Mouse (Mus musculus): ENCODE measurements around the gene Pear1. TPM values are rescaled to one million over a fixed set of nuclear protein-coding genes. Genes with fewer than 3 reads are reported as not detected.
"Not testable (repeated sequence)": the region's sequence is repeated elsewhere in the genome, so short reads cannot be mapped to it uniquely, and the experiment has no call there.

Gene Pear1
- 29.4 and 32.4 TPM in 2 replicates for polyA plus RNA-seq (2015; fragmentation: Nextera tagmentation; extraction: Ambion mirVana)

DNA sequence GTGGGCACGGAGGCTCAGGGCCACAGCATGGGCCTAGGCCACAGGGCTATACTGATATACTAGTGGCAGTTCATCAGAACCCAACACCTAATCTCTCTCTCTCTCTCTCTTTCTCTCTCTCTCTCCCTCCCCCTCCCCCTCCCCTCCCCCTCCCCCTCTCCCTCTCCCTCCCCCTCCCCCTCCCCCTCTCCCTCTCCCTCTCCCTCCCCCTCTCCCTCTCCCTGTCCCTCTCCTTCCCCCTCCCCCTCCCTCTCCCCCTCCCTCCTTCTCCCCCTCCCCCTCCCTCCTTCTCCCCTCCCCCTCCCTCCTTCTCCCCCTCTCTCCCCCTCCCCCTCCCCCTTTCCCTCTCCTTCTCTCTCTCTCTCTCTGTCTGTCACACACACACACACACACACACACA is at the start of gene Pear1:
Gene Pear1 (minus strand): TSS at position 101 of the 400 bp plus-strand sequence.
- not testable (repeated sequence) for H3K36me3 ChIP-seq; H3K27ac ChIP-seq; H3K9me3 ChIP-seq; H3K4me3 ChIP-seq; H3K27me3 ChIP-seq; ATAC-seq (ENCODE audit: borderline replicate concordance, extremely low read depth, low FRiP score, low TSS enrichment); H3K9ac ChIP-seq; H3K4me2 ChIP-seq; H3K4me1 ChIP-seq
- WGBS, result 75% methylated on average over 1 of the region's 1 CpGs

DNA sequence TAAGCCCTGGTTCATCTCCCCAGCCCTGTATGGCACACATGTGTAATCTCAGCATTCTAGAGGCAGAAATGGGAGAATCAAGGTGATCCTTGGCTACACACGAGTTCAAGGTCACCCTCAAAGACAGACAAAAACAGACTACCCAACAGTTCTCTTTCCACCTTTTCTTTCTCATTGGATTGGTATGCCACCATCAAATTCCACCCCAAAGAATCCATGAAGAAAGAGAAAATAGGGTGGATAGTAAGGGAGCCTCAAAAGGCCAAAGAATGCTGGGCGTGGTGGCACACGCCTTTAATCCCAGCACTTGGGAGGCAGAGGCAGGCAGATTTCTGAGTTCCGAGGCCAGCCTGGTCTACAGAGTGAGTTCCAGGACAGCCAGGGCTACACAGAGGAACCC is 40.0 kb upstream of the Pear1 start:
- not testable (repeated sequence) for H3K27me3 ChIP-seq
- peaks cover 87% of the 10 kb centered on the region for H3K36me3 ChIP-seq

DNA sequence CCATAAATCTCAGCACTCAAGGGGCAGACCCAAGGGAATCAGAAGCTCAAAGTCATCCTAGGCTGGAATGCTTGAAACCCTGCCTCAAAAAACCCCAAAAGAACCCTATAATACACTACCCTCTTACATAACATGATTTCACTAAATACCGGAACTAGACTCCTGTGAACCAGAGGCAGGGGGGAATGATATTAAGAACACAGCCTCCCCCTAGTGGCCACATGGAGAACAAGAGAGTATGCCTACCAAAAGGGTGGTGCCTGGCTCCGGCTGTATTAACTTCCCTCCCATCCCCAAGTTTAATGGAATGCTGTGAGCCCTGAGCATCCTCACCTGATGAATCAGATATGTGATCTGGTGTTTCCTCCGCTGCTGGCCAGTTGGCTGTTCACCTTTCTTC is 35.7 kb upstream of the Pear1 start:
- 22% methylated on average over 3 of the region's 3 CpGs for WGBS
- Histone ChIP-seq H3K4me3 (no peak overlapping the region), H3K27me3 (no peaks in the 10 kb centered on the region), H3K4me2 (no peak overlapping the region), H3K9ac (no peak overlapping the region), H3K27ac (no peak overlapping the region), H3K36me3 (peaks cover 73% of the 10 kb centered on the region), H3K4me1 (peaks cover 14% of the 10 kb centered on the region), H3K9me3 (no peaks in the 10 kb centered on the region)
- ATAC-seq (ENCODE audit: borderline replicate concordance, extremely low read depth, low FRiP score, low TSS enrichment), result no peak

More for the DNA sequence above, 40.0 kb upstream of the Pear1 start:
- not testable (repeated sequence) for H3K4me2 ChIP-seq; H3K4me1 ChIP-seq; H3K9me3 ChIP-seq; ATAC-seq (ENCODE audit: borderline replicate concordance, extremely low read depth, low FRiP score, low TSS enrichment); H3K27ac ChIP-seq; H3K9ac ChIP-seq; H3K4me3 ChIP-seq
- 91% methylated on average over 4 of the region's 4 CpGs for WGBS

DNA sequence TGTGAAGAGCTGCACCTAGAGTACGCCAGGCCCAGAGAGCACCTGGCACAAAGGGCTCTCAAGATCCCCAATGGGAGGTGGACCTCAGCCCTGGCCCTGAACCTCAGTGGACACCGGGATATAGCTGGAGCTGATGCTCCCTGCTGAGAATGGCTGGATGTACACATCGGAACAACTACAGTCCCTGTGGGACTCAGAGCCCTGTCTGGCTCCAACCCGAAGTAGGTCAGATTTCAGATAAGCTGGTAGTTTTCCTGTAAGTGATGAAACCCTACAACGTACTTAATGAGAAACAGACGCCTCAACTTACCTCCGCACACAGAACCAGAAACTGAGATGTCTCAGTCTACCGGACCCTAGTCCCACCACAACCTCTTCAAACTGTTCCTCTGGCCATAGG is 33.6 kb upstream of the Pear1 start:
- no peaks in the 10 kb centered on the region for H3K9me3 ChIP-seq
- no peaks in the 10 kb centered on the region for H3K27me3 ChIP-seq
- H3K36me3 ChIP-seq, result peaks cover 57% of the 10 kb centered on the region
- no peak overlapping the region for H3K9ac ChIP-seq
- no peak for ATAC-seq (ENCODE audit: borderline replicate concordance, extremely low read depth, low FRiP score, low TSS enrichment)
- H3K4me2 ChIP-seq, result no peak overlapping the region
- no peak overlapping the region for H3K4me3 ChIP-seq
- no peak overlapping the region for H3K27ac ChIP-seq
- H3K4me1 ChIP-seq, result peaks cover 14% of the 10 kb centered on the region
- whole genome bisulfite sequencing, result 94% methylated on average over 8 of the region's 8 CpGs

DNA sequence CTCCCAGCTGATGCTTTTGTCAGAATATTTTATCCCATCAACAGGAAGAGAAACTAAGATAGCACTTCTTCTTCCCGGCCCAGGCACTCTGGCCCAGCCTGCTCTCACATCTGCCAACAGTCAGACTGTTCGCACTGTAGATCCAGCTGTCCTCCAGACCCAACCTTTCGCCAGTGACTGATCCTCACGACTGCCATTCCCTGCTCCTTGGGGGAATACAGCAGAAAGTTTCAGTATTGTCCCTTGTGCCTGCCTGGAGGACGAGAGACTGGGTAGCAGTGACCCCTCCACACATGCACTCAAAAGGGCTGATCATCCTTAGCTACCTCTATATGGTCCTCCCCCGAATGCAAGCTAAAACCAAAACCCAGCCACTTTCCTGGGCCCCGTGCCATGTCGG is 31.8 kb upstream of the Pear1 start:
- Histone ChIP-seq H3K36me3 (peaks cover 41% of the 10 kb centered on the region), H3K4me3 (no peak overlapping the region), H3K9ac (no peak overlapping the region), H3K27me3 (no peaks in the 10 kb centered on the region), H3K27ac (no peak overlapping the region), H3K4me1 (peaks cover 14% of the 10 kb centered on the region), H3K4me2 (no peak overlapping the region), H3K9me3 (no peaks in the 10 kb centered on the region)
- no peak for ATAC-seq (ENCODE audit: borderline replicate concordance, extremely low read depth, low FRiP score, low TSS enrichment)
- 62% methylated on average over 8 of the region's 8 CpGs for WGBS

DNA sequence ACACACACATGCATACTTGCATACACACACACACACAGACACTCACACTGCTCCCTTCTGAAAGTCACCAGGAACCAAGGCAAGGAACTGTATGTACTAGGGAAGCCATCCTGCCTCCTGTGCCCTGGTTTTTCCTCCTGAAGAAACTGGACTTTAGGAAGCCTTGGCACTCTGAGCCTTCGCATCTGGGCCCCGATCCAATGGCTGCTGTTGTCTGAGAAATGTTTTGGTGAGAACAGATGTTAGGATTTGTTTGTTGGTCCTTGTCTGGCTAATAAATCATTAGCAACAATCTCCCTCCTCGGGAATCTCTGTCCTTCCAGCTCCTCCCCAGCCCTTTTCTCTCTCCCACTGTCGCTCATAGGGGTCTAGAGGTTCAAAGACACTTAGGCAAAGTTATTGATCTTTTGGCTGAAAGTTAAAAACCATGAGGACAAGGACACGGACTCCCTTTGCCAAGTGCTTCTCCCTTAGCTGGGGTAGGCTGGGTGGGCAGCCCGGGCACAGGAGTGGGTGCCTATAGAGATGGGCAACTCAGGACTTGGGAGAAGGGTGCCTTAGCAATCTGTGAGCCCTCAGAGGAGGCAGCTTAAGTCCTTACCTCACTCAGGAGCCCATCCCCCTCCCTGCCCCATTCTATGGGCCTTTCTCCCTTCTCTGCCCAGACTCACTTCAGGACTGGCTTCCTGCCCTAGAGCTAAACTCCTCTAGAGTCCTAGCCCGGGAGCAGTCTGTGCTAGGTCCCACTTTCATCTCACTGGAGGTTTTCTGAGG is 30.9 kb upstream of the Pear1 start:
- WGBS, result 33% methylated on average over 7 of the region's 7 CpGs
- no peak overlapping the region for H3K4me2 ChIP-seq
- H3K9me3 ChIP-seq, result no peaks in the 10 kb centered on the region
- H3K36me3 ChIP-seq, result peaks cover 34% of the 10 kb centered on the region
- H3K27me3 ChIP-seq, result no peaks in the 10 kb centered on the region
- no peak overlapping the region for H3K9ac ChIP-seq
- no peak overlapping the region for H3K27ac ChIP-seq
- H3K4me1 ChIP-seq, result peaks cover 14% of the 10 kb centered on the region
- no peak overlapping the region for H3K4me3 ChIP-seq
- peak; percentile 7; the same call in 1 of the 2 replicates for ATAC-seq (ENCODE audit: borderline replicate concordance, extremely low read depth, low FRiP score, low TSS enrichment)

DNA sequence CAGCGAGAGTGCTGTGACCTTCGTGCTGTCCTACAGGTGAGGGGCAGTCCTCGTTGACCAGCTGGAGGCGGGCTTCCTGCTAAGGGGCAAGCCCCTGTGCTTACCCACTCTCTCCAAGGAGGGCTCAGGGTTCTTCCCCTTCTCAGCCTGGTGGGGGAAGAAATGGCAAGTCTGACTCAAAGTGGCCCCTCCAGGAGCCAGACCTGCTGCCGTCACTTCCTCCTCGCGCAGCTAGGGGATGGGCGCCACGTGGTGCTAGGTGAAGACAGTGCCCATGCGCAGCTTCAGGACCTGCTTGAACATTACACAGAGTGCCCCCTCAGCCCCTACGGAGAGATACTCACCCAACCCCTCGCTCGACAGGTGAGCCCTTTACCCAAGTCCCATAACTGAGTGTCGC is 25.0 kb upstream of the Pear1 start:
- no peaks in the 10 kb centered on the region for H3K4me1 ChIP-seq
- no peak overlapping the region for H3K4me2 ChIP-seq
- H3K4me3 ChIP-seq, result no peak overlapping the region
- H3K9ac ChIP-seq, result no peak overlapping the region
- no peaks in the 10 kb centered on the region for H3K36me3 ChIP-seq
- ATAC-seq (ENCODE audit: borderline replicate concordance, extremely low read depth, low FRiP score, low TSS enrichment), result no peak
- WGBS, result 72% methylated on average over 14 of the region's 14 CpGs
- H3K27me3 ChIP-seq, result no peaks in the 10 kb centered on the region
- no peak overlapping the region for H3K27ac ChIP-seq
- no peaks in the 10 kb centered on the region for H3K9me3 ChIP-seq

DNA sequence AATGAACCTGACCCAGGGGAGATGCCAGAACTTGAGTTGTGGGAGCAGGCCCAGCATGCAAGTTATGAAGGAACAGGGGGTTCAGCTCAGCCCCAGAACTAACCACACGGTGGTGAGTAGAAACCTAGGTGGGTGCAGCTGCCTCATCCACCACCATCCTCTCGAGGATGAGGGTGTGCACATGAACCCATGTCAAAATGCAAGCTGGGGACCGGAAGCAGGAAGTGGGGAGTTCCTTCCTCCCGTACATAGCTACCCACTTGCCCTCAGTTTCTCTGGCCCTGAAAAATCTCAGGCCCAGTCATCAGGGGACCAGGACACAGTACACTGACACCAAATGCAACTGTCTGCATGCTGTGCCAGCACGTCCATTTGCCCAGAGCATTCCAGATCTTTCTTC is 23.6 kb upstream of the Pear1 start:
- no peak for ATAC-seq (ENCODE audit: borderline replicate concordance, extremely low read depth, low FRiP score, low TSS enrichment)
- WGBS, result 53% methylated on average over 5 of the region's 5 CpGs
- Histone ChIP-seq H3K9me3 (no peaks in the 10 kb centered on the region), H3K36me3 (no peaks in the 10 kb centered on the region), H3K4me3 (no peak overlapping the region), H3K9ac (no peak overlapping the region), H3K27ac (no peak overlapping the region), H3K4me2 (no peak overlapping the region), H3K4me1 (no peaks in the 10 kb centered on the region), H3K27me3 (no peaks in the 10 kb centered on the region)

DNA sequence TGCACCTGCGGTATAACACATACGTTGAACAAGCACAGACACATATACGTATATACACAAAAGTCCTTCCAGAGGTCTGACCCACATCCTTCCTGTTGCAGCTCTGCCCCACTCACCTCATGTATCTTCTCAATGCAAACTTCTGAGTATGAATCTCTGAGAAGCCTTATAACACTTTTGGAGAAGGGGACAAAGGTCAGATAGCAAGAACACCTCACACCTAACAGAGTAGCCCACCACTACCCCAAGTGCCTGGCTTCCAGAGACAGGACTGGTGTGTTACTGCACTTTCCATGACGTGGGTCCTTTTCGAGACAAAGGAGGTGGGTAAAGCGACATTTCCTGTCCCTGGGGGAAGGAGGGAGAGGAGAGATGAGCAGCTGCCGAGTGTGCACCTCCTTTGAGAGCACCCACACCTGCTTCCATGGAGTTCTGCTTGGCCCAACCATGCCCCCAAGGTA is 22.6 kb upstream of the Pear1 start, which contains the start of gene Sh2d2a:
Gene Sh2d2a (plus strand): TSS at position 106 of the 461 bp plus-strand sequence.
- WGBS, result 62% methylated on average over 7 of the region's 7 CpGs
- Histone ChIP-seq H3K4me1 (no peaks in the 10 kb centered on the region), H3K27me3 (no peaks in the 10 kb centered on the region), H3K9me3 (no peaks in the 10 kb centered on the region), H3K4me3 (no peak within 1 kb of the TSS), H3K9ac (no peak within 1 kb of the TSS), H3K36me3 (no peaks in the 10 kb centered on the region), H3K4me2 (no peak within 1 kb of the TSS), H3K27ac (no peak within 1 kb of the TSS)
- no peak for ATAC-seq (ENCODE audit: borderline replicate concordance, extremely low read depth, low FRiP score, low TSS enrichment)

DNA sequence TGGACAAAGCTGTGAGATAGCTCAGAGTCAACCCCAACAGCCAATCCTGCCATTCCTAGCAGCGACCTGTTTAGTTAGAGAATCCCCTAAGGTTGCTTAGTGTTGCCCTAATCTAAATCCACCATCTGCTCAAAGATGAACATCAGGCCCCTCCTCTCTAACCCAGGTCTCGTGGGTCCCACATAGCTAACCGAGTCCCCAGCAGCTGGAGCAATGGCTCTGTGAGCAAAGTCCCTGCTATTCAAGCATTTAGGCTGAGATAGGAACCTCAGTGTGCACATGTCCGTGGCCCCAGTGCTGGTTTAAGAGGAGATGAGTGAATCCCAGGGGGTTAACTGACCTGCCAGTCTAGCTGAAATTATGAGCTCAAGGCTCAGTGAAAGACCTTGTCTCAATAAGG is 22.1 kb upstream of the Pear1 start:
- WGBS, result 62% methylated on average over 4 of the region's 4 CpGs
- no peak overlapping the region for H3K4me3 ChIP-seq

DNA sequence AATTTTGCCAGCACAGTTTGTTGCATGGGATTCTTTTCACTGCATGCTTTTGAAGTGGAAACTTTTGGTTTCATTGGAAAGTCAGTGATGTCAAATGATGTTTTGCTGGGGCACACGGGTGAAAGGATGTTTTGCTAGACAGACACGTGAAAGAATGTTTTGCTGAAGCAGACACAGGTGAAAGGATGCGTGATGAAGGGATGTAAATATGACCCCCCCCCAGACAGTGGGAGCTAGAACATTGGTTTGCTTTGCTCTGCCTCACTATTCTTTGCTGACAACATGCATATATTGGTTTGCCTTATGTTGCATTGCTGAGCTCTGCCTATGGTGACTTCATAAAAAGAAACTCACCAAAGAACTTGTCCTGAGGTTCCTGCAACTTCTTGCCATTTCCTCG is 20.9 kb upstream of the Pear1 start:
- no peak for ATAC-seq (ENCODE audit: borderline replicate concordance, extremely low read depth, low FRiP score, low TSS enrichment)
- WGBS, result 68% methylated on average over 4 of the region's 4 CpGs
- no peaks in the 10 kb centered on the region for H3K4me1 ChIP-seq
- H3K4me3 ChIP-seq, result no peak overlapping the region
- H3K27me3 ChIP-seq, result no peaks in the 10 kb centered on the region
- H3K9ac ChIP-seq, result no peak overlapping the region
- H3K9me3 ChIP-seq, result no peaks in the 10 kb centered on the region
- no peak overlapping the region for H3K27ac ChIP-seq
- H3K36me3 ChIP-seq, result no peaks in the 10 kb centered on the region
- H3K4me2 ChIP-seq, result no peak overlapping the region

More for the DNA sequence above, 22.1 kb upstream of the Pear1 start:
- H3K4me1 ChIP-seq, result no peaks in the 10 kb centered on the region
- H3K27ac ChIP-seq, result no peak overlapping the region
- H3K9ac ChIP-seq, result no peak overlapping the region
- no peak for ATAC-seq (ENCODE audit: borderline replicate concordance, extremely low read depth, low FRiP score, low TSS enrichment)
- no peaks in the 10 kb centered on the region for H3K36me3 ChIP-seq
- H3K4me2 ChIP-seq, result no peak overlapping the region
- H3K9me3 ChIP-seq, result no peaks in the 10 kb centered on the region
- H3K27me3 ChIP-seq, result no peaks in the 10 kb centered on the region

DNA sequence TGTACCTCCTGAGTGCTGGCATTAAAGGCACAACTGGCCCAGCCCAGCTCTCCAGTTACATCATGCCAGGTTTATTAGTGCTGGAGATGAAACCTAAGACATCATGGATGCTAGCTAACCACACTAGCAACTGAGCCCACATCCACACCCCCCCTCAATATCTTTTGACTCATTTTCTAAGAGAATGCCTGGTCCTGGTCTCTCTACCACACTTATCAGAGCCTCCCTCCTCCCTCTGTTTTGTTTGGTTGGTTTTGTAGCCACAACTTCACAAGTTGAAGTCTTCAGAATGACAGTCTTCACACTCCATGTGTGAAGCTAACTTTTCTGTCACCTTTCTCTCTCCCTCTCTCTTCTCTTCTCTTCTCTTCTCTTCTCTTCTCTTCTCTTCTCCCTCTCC is 16.8 kb upstream of the Pear1 start:
- Histone ChIP-seq H3K4me1 (no peaks in the 10 kb centered on the region), H3K36me3 (no peaks in the 10 kb centered on the region), H3K27ac (no peak overlapping the region), H3K4me3 (no peak overlapping the region), H3K9me3 (no peaks in the 10 kb centered on the region), H3K27me3 (no peaks in the 10 kb centered on the region; the same call in 1 of the 2 replicates), H3K4me2 (no peak overlapping the region), H3K9ac (no peak overlapping the region)
- ATAC-seq (ENCODE audit: borderline replicate concordance, extremely low read depth, low FRiP score, low TSS enrichment), result no peak

Data from lung, embryonic 15.5 days (tissue).